Mouse (Mus musculus): Measurements from ENCODE around the gene Srsf10. TPM values are rescaled to one million over a fixed set of nuclear protein-coding genes. Genes with fewer than 3 reads are reported as not detected.

Gene Srsf10
- polyA plus RNA-seq, 1 experiment from 2014 or later: 227 TPM

GRCm38 (mm10) chr4:135919280-135919639, 63.7 kb downstream of the Srsf10 start:
- Histone ChIP-seq H3K4me1 (peaks cover 14% of the 10 kb centered on the region), H3K36me3 (0 out of 2 replicates have a peak, but pooled peaks cover 7% of the 10 kb centered on the region), H3K4me3 (no peak overlapping the region), H3K27me3 (ENCODE audit: insufficient read depth, poor library complexity, severe bottlenecking) (peaks cover 9% of the 10 kb centered on the region), H3K27ac (no peak overlapping the region), H3K9me3 (no peaks in the 10 kb centered on the region)
- DNase-seq (ENCODE audit: low spot score): no peak
- WGBS: 85% methylated on average over 3 of the region's 3 CpGs

Other genes with a start within 250 kb of the Srsf10 start
- 0.18 and 0.28 TPM in 2 replicates for gene Ifnlr1, start 169.5 kb upstream of the Srsf10 start, polyA plus RNA-seq (2016; fragmentation: Nextera tagmentation; extraction: Ambion mirVana)
- gene Il22ra1, start 127.6 kb upstream of the Srsf10 start, polyA plus RNA-seq (2016; fragmentation: Nextera tagmentation; extraction: Ambion mirVana): 0.13 TPM in 1 of 2 replicates, not detected in the other
- gene Myom3, start 96.0 kb upstream of the Srsf10 start, polyA plus RNA-seq (2016; fragmentation: Nextera tagmentation; extraction: Ambion mirVana): 0.05 TPM in 1 of 2 replicates, not detected in the other
- gene Pnrc2, start 18.1 kb downstream of the Srsf10 start, polyA plus RNA-seq (2016; fragmentation: Nextera tagmentation; extraction: Ambion mirVana): 121 and 150 TPM in 2 replicates
- gene Cnr2, start 39.6 kb downstream of the Srsf10 start, polyA plus RNA-seq (2016; fragmentation: Nextera tagmentation; extraction: Ambion mirVana): 0.60 and 1.4 TPM in 2 replicates
- 44.2 and 51.2 TPM in 2 replicates for gene Fuca1, start 65.0 kb downstream of the Srsf10 start, polyA plus RNA-seq (2016; fragmentation: Nextera tagmentation; extraction: Ambion mirVana)
- 67.5 and 77.1 TPM in 2 replicates for gene Hmgcl, start 90.7 kb downstream of the Srsf10 start, polyA plus RNA-seq (2016; fragmentation: Nextera tagmentation; extraction: Ambion mirVana)
- gene Gale, start 108.0 kb downstream of the Srsf10 start, polyA plus RNA-seq (2016; fragmentation: Nextera tagmentation; extraction: Ambion mirVana): 46.0 and 48.0 TPM in 2 replicates
- 105 and 134 TPM in 2 replicates for gene Lypla2, start 116.9 kb downstream of the Srsf10 start, polyA plus RNA-seq (2016; fragmentation: Nextera tagmentation; extraction: Ambion mirVana)
- gene Pithd1, start 131.5 kb downstream of the Srsf10 start, polyA plus RNA-seq (2016; fragmentation: Nextera tagmentation; extraction: Ambion mirVana): 50.8 and 67.8 TPM in 2 replicates
- 35.6 and 36.1 TPM in 2 replicates for gene Eloa, start 166.0 kb downstream of the Srsf10 start, polyA plus RNA-seq (2016; fragmentation: Nextera tagmentation; extraction: Ambion mirVana)
- 336 and 390 TPM in 2 replicates for gene Rpl11, start 197.7 kb downstream of the Srsf10 start, polyA plus RNA-seq (2016; fragmentation: Nextera tagmentation; extraction: Ambion mirVana)